Mouse (Mus musculus) CH12F3 (cell line): ENCODE results near the gene Hspe1.
"Not testable (repeated sequence)": the region's sequence is repeated elsewhere in the genome, so short reads cannot be mapped to it uniquely, and the experiment has no call there.

ENCODE experiments used
- in situ Hi-C: fragments of 300-500 bp; cut with MboI; formaldehyde crosslinking; loops from 2 replicates; pipeline ENCODE4 v1.14.3; 2020; ENCODE audit warnings: low sequenced_read_pairs

Gene Hspe1

DNA sequence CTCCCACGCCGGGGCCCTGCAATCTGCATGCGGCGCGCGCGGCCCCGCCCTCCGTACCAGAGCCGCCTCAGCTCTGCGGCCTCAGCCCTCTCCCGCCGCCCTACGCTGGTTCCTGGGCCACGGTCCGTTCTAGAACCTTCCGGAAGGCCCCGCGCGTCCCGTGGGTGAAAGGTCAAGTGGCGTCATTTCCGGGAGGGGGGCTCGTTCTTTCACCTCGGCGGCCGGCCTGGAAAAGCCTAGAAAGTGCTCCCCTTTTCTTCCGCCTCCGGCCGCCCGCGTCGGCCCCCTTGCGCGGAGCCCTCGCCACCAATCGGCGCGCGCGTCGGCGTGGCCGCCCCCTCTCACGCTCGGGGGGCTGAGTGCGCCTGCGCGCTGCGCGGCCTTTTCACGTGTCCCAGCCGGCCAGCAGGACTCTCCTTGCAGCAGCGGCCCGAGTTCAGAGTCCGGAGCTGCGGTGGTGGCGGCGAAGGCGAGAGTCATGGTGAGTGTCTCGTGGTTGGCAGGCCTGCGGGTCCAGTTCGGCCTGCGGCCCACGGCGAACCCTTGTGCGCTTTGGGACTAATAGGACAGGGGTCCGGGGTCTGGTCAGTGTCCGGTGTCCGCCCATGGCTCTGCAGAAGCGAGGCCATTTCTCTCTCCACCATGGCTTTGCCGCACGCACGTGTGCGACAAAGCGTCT lies at the start of gene Hspe1, which contains the start of gene Hspd1:
Gene Hspe1 (plus strand): TSS at position 201 of the 679 bp plus-strand sequence.
Gene Hspd1 (minus strand): TSS at position 312 of the 679 bp plus-strand sequence.
- in situ Hi-C loops = no loop called here

DNA sequence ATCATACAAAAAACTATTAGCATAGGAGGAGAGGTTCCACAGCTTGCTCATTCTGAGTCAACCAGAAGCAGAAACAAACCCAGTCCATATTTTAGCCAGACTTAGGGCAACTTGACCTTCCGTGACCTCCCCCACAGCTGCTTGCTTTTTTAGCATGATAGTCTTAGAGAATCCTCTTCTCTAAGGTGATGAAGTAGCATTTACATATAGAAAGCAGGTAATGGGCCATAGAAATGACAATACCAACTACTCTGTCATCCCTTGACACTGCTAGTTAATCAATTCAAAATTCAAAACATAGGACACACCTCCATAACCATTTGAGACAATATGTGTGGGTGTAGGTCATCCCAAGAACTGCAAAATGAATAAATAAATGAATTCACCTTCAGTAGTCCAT lies 48.0 kb upstream of the Hspe1 start:
- in situ Hi-C loops = no loop called here

DNA sequence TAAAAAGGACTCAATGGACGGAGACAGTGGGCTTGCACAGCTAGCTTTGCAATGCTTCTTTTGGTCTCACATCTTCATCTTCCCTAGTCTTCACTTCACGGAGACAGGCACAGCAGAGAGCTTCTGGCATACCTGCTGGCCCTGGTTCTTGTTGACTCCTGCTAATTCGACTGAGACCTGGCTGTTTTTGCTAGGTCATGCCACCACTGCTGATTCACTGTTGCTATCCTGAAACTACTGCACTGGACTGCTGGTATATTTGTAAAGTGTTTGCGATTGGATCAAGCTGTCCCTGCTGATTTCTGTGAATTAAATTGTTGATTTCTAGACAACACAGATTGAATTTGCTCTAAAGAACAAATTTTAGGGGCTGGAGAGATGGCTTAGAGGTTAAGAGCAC lies 46.2 kb upstream of the Hspe1 start:
- in situ Hi-C loops = no loop called here

DNA sequence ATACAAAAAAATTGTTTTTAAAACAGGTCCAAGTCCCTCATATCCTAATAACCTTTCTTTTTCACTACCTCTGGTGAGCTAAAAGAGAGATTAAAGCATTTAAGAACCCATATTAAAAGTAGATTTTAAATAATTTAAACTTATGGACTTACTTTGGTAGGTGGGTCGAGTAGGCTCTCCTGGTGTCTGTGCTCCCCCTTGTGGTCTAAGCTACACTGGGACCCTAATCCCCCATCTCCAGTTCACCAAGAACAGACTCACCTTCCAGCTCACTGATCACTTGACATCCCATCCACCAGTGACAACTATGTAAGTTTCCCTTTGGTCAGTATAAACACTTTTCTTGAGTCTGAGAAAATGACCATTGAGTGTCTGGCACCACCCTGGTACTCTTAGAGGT lies 45.7 kb upstream of the Hspe1 start:
- in situ Hi-C loops = no loop called here

DNA sequence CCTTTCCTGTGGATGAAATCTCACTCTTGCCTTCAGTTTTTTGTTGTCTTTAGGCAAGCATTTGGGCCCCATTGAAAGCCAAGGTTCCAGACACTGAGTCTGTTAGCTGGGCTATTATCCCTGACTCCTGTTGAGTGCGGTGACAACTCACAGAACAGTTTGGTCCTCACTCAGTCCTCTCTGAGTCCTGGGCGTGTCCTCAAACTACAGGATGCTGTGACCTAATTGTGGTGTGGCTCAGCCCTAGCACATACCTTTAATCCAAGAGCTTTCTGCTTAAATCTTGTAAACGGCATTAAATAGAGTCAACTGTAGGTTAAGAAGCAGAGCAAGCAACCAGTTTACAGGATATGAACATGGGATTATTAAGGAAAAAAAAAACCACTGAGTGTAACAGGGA lies 44.8 kb upstream of the Hspe1 start:
- in situ Hi-C loops = no loop called here

DNA sequence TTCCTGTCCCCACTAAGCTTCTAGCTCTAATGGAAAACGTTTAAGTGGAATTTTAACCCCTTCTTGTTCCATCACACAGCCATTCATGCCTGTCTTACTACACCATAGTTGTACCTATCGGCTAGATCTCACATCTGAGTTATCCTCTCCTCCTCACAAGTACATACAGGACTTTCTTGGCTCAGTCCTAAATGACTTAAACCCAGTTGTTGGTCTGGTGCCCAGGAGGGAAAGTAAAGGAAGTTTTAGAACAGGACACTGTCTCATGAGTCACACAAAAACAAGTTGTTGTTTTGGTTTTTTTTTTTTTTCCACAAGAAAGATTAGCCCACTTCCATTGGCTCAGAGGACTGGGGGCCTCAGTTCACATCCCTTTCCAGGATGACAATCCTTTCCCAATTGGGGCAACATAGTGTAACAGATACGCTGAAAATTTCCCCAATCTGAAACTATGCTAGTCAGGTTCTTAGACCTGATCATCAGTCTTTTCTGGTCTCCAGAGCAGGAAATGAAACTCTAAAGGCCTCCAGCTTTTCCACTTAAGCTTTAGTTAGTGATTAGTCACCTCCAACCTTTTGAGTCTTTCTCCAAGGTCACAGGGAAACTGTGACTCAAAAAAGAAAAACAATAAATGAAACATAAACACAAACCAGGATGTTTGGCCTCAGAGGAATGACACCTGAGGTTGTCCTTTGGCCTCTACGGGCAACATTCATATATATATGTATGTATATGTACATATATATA lies 38.9 kb upstream of the Hspe1 start:
- in situ Hi-C loops = no loop called here

DNA sequence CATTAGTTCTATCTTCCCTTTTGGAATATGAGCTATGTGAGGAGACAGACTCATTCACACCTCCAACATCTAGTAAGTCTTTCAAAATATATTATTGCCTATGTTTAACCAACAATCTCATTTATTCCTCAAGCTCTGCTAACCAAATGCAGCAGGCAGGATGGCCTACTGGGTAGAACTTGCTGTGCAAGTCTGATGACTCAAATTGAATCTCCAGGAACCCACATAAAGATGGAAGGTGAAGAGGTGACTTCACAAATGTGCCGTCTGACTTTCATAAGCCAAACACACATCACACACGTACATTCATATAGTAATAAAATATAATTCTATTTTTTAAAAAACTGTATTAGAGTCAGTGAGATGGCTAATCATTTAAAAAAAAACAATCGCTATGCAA lies 36.3 kb upstream of the Hspe1 start:
- in situ Hi-C loops = no loop called here

DNA sequence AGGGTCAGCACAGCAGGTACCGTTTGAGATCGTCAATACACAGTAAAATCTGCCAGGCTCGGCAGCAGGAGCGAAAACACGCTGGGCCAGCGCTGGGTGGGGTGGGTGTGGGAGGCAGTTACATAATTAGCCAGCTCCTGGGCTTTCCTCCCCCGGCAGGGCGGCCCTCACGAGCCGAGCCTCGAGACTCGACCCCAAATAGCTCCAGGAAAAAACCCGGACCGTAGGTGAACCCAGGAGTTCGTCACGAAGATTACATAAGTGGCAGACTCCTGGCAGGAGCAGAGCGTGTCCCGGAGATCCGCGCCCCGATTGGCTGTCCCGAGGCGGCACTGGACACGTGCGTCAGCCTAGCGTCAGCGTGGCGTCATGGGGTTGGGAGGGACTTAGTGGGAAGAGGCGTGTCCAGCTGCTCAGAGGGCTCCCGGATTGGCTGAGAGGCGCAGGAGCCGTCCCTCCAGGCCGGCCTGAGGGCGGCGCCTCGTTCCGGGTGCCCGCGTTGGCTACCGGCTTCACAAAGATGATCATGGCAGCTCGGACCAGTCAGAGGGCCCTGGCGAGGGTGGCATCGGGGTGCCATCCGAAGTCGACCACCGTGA lies 35.5 kb upstream of the Hspe1 start, which contains the start of gene Coq10b:
Gene Coq10b (plus strand): TSS at position 416 of the 599 bp plus-strand sequence.
- in situ Hi-C loops = no loop called here

DNA sequence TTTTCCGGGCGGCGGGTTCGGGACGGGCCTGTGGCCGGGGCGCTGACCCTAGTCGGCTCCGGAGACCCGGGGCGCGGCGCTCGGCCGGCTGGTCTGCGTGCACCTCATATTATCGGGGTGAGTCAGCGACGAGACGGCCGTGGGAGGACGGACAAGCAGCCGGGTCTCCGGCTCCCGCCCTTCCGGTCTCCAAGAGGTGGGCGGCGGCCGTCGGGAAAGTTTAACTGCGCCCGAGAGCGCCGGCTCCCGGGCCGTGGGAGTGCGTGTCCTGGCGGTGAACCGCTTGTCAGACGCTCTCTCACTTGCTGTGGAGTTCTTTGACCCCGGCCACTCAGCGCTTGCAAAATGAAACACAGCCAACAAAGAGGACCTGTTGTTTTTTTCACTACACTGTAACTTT lies 34.9 kb upstream of the Hspe1 start:
- in situ Hi-C loops = no loop called here

DNA sequence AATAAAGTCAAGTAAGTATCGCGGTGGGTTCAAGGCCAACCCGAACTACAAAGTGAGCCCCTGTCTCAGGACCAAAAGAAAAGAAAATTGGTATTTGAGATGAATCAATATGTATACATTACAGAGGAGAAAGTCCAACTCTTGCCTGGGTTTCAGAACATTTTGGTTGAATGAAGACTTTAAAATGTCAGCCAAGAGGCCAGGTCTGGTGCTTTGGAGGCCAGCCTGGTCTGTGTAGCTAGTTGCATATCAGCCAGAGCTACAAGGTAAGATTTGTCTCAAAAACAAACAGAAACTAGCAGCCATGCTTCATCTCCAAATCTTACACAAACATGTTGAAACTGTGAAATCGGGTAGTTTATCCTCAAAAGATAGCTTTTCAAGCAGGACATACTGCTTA lies 34.3 kb upstream of the Hspe1 start:
- in situ Hi-C loops = no loop called here

DNA sequence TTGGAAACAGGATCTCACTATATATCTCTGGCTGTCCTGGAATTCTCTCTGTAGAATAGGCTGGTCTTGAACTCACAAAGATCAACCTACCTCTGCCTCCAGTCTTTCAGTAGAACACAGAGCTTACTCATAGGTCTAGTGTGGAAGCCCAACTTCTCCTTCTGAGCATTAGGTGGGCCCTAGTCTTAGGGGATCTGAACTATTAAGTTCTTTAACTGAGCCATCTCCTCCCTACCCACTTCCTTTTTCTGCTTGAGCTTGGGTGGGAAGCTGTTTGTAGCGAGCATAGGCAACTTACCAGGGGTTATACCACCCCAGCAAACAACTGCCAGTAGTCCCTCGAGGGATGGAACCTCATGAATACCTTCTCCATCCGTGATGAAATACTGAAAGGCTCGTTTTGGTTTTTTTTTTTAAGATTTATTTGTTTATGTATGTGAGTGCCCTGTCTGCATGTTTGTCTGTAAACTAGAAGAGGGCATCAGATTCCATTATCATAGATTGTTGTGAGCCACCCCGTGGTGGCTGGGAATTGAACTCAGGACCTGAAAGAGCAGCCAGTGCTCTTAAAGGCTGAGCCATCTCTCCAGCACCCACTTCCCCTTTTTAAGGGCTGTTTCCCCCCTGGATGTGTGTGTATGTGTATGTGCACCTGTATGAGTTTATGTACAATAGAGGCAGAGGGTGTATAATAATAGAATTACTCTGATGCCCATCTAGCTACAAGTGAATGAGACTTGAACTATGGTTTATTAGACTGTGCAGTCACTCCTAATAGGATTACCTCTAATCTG lies 32.4 kb upstream of the Hspe1 start:
- in situ Hi-C loops = no loop called here

DNA sequence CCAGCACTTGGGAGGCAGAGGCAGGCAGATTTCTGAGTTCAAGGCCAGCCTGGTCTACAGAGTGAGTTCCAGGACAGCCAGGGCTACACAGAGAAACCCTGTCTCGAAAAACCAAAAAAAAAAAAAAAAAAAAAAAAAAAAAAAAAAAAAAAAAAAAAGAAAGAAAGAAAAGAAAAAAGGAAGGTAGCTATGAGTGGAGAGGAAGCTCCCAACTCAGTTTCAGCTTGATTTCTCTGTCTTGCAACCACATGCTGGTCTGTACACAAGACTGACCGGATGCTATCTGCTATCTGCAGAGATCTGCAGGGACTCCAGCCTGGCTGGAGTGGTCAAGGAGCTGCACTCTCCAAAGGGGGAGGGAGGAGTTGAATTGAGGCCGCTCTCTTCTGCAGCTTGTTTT lies 29.5 kb upstream of the Hspe1 start:
- in situ Hi-C loops = not testable (repeated sequence)

DNA sequence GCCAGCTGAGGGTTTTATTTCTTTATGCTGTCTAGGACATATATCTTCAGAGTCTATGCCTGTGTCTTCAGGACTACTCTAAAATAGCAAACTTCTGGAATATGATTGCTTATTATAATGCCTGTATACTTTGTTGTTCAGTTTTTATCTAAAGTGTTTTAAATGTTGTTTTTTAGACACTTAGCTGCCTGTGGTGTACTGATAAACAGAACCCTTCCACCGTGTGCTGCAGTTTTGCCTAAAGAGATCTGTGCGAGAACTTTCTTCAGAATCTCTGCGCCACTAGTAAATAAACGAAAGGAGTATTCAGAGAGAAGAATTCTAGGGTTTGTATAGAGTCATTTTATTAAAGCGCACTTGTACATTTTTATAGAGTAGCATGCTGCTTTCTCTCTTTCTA lies 26.8 kb upstream of the Hspe1 start:
- in situ Hi-C loops = no loop called here

DNA sequence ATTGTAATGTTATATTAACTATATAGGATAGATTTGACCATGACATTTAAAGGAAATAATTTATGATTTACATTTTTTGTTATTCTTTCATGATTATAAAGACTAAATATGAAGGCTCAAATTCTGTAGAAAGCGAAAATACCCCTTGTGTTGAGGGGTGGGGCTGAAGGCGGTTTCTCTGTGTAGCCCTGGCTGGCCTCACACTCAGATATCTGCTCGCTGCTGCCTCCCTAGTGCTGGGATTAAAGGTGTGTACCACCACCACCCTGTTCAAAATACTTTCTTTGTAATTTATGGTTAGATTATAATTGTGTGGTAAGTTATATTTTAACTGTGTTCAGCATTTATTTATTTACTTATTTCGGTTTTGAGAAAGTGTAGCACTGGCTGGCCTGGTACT lies 26.2 kb upstream of the Hspe1 start:
- in situ Hi-C loops = no loop called here

DNA sequence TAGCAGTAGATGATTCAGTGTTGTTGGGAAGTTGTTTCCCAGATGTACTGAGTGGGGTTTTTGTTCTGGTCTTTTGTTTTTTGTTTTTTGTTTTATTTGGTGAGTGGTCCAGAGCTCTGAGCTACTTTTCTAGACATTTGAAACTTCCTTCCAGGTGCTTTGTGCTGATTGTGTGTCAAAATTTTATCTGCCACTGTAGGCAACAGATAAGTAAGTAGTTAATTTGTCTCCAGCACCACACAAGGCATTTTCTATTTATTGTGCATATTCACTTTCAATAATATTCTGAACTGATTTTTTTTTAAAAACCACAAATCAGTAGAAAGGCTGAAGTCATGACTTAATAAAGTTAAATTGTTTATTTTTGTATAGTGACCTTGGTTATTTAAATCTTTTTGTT lies 15.6 kb upstream of the Hspe1 start:
- in situ Hi-C loops = not testable (repeated sequence)

DNA sequence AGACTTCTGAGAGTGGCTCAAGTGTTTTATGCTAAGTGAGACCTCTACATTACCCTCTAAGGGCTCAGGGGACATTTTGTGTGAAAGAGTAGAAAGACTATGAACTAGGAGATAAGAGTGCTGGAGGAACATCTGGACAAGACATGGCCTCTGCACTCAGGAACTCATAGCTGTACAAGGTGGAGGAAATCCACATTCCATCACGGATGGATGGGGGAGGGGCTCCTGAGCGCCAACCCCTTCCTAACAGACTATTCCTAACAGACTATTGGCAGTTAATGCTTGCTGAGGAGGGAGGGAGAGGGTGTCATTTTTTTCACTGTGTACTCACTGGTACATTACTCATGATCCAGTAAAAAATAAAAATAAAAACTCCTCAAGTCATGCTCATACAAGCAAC lies 13.2 kb upstream of the Hspe1 start:
- in situ Hi-C loops = no loop called here

DNA sequence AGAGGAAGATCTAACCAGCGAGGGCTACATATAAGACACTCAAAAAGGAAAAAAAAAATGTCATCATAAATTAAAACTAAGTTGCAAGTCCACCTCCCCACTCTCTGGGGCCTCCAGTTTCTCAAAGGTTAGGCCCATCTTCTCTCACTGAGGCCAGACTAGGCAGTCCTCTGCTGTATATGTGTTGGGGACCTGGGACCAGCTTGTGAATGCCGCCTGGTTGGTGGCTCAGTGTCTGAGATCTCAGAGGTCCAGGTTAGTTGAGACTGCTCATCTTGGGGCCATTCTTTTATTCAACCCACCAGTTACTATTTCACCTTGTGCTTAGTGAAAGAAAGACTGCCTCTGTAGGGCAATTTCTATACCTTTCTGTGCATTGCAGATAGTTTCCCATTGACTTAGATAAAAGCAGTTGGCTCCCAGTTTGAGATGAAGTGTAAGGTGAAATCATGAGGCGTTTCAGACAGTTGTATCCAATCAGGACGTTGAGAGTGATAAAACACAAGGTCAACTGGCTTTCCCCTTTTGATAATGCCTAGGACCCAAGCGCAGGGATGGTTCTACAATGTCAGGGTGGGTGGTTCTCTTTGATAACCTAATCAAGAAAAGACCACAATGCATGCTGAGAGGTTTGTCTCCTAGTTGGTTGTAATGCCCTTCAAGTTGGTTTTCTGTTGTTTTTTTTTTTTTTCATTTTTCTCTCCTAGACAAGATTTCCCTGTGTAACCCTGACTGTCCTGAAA lies 12.1 kb upstream of the Hspe1 start:
- in situ Hi-C loops = no loop called here

DNA sequence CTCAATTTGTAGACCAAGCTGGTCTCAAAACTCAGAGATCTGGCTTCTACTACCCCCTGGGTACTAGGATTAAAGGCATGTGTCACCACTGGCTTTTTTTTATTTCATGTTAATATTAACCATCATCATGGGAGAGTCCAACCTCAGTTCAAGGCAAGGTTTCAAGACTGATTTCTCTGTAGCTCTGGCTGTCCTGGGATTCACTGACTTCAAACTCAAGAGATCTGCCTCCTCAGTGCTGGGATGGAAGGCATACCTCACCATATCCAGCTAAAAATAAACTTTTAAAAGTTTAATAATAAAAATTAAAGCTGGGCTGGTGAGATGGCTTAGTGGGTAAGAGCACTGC lies 11.6 kb upstream of the Hspe1 start:
- in situ Hi-C loops = no loop called here

DNA sequence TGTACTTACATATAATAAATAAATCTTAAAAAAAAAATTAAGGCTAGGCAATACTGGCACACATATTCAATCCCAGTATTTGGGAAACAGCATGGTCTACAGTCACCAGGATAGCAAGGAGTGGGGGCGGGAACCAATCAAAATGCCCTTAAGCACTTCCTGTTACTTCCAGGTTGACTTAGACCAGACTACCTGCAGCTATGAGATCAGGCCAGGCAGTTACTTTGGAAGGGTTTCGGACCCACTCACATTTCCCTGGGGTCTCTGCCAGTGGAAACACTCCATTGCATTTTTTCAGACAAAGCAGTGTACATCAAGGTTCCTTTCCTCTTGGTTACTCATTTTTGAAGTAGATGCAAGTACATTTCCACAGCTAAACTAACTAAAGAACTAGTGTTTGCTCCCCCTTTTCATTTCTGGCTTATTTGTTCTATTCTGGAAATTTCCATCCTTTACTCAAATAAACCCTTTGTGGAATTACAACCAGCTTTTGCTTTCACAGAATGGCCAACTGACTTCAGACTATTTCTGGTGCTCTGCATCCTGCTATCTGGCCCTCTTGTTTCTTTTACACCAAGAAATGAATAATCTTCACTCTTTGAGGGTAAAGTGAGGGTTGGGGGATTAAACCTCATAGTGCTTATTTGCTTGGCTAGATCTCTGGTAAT lies 10.9 kb upstream of the Hspe1 start:
- in situ Hi-C loops = no loop called here

DNA sequence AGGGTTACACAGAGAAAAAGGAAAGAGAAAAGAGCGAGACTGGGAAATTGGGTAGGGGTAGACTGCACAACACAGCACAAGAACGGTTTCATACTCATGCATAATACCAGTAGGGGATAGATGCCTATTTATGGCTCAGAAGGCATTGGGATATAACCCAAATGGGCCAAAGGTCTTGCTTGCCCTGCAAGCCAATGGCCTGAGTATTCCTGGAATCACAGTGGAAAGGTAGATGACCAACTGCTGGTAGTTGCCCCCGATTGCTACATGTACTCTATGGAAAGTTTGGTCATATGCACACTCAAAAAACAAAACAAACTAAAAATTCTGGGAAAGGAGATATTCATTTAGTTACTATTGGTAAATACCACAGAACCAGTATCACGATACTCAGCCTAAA lies 8.3 kb upstream of the Hspe1 start:
- in situ Hi-C loops = no loop called here
